Mouse (Mus musculus) olfactory bulb, adult 2 months (tissue): ENCODE results near the gene Otulinl.

ENCODE experiments used
- CTCF ChIP-seq: fragments of 200-500 bp; IDR thresholded peaks from 2 replicates; pipeline ENCODE4 v1.5.1; 2012; ENCODE audit warnings: low read depth, mild to moderate bottlenecking, low read length, moderate library complexity; ENCODE audit not compliant: insufficient read depth
- POLR2A ChIP-seq: fragments of 200-500 bp; IDR thresholded peaks from 2 replicates; pipeline ENCODE4 v1.6.1; 2012; ENCODE audit warnings: mild to moderate bottlenecking, low read depth, low read length, moderate library complexity; ENCODE audit not compliant: insufficient read depth

DNA sequence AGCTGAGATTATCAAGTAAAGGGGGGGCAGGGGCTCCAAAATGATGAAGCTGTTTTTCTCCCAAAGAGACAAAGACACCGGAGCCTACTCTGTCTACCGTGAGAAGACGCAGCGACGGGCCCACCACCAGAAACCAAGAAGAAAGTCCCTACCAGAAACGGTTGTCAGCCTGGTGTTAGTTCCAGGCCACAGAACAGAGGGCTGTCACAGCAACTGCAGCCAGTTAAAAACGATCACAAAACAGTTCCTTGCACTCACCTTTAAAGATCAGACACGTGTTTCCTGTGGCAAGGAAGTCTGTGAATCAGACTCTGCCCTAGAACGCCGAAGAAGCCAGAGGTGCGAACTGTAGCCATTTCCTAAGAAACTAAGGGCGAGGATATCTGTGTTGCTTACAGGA lies 40.2 kb downstream of the Otulinl start:
- TF ChIP-seq CTCF (no peak), POLR2A (no peak)
